16 mouse cellular contexts compared by ENCODE assay signal in genomic region chr17:26935027-26935426, GRCm38 (mm10).
"Had no signal": no experiment of that assay in that cellular context is flagged by ENCODE, and none has a peak within 500 bp of the region (broad histone marks: within the 10 kb centered on the region; RNA-seq: fewer than 3 reads in every experiment).

No protein-coding gene starts in this region.

- H3K4me3 ChIP-seq: kidney, embryonic 15.5 days; left cerebral cortex, adult 2 months; liver, embryonic 15.5 days; midbrain, embryonic 15.5 days had no signal

- ATAC-seq: intestine, embryonic 16.5 days; lung, postnatal 0 days; midbrain, embryonic 15.5 days had no signal

- H3K27ac ChIP-seq: kidney, embryonic 15.5 days; left cerebral cortex, adult 2 months; limb, embryonic 10.5 days; liver, embryonic 15.5 days; midbrain, embryonic 15.5 days had no signal

- H3K27me3 ChIP-seq: kidney, embryonic 15.5 days; liver, embryonic 15.5 days; midbrain, embryonic 15.5 days had no signal

- H3K9ac ChIP-seq: liver, embryonic 15.5 days had no signal

- DNase-seq: kidney, adult 2 months; kidney, postnatal 14 days; lung, adult 2 months; lung, postnatal 36 days; retina, postnatal 1 day; right cerebral cortex, postnatal 4 days; spleen, adult 18-20 months; thymus, postnatal 36 days had no signal

- H3K9me3 ChIP-seq: kidney, embryonic 15.5 days; limb, embryonic 10.5 days; liver, embryonic 15.5 days; midbrain, embryonic 15.5 days had no signal

- H3K4me2 ChIP-seq: liver, embryonic 11.5 days; liver, embryonic 15.5 days; midbrain, embryonic 15.5 days had no signal
